Comparison of ENCODE assay signal across 31 mouse cellular contexts in genomic region chr4:105326989-105327388, GRCm38 (mm10).
DNase-seq lines count a peak whose midpoint lies in the region; ATAC-seq lines count a peak whose summit lies in the region.
"Had no signal": no experiment of that assay in that cellular context is flagged by ENCODE, and none has a peak within 500 bp of the region (broad histone marks: within the 10 kb centered on the region; RNA-seq: fewer than 3 reads in every experiment).

No protein-coding gene starts in this region.

- no peak for ATAC-seq in forebrain, embryonic 12.5 days (ENCODE audit: low FRiP score)
- no peak for ATAC-seq in hindbrain, embryonic 13.5 days (ENCODE audit: low FRiP score)
- ATAC-seq: forebrain, embryonic 15.5 days; inflammation-experienced regulatory T-cells, adult 6 months; lung, postnatal 0 days; midbrain, embryonic 13.5 days; Patski had no signal

- H3K9me3 ChIP-seq in forebrain, embryonic 10.5 days = no peaks in the 10 kb centered on the region
- no peaks in the 10 kb centered on the region for H3K9me3 ChIP-seq in forebrain, embryonic 12.5 days
- H3K9me3 ChIP-seq in hindbrain, embryonic 10.5 days = no peaks in the 10 kb centered on the region
- H3K9me3 ChIP-seq in hindbrain, embryonic 13.5 days = no peaks in the 10 kb centered on the region
- H3K9me3 ChIP-seq: forebrain, embryonic 15.5 days; heart, embryonic 10.5 days; heart, embryonic 15.5 days; hindbrain, embryonic 12.5 days; kidney, embryonic 15.5 days; limb, embryonic 10.5 days; limb, embryonic 15.5 days; liver, embryonic 13.5 days; megakaryocyte, embryonic 14.5 days; midbrain, embryonic 13.5 days had no signal

- H3K4me2 ChIP-seq in forebrain, embryonic 12.5 days = no peak overlapping the region
- no peak overlapping the region for H3K4me2 ChIP-seq in hindbrain, embryonic 13.5 days
- H3K4me2 ChIP-seq: forebrain, embryonic 15.5 days; heart, embryonic 15.5 days; hindbrain, embryonic 12.5 days; kidney, embryonic 15.5 days; limb, embryonic 15.5 days; liver, embryonic 13.5 days; midbrain, embryonic 13.5 days had no signal

- H3K4me3 ChIP-seq in forebrain, embryonic 10.5 days = no peak overlapping the region
- no peak overlapping the region for H3K4me3 ChIP-seq in forebrain, embryonic 12.5 days (replicated peaks)
- no peak overlapping the region for H3K4me3 ChIP-seq in hindbrain, embryonic 10.5 days
- H3K4me3 ChIP-seq in hindbrain, embryonic 13.5 days = no peak overlapping the region
- H3K4me3 ChIP-seq: forebrain, embryonic 15.5 days; heart, embryonic 10.5 days; heart, embryonic 15.5 days; hindbrain, embryonic 12.5 days; kidney, embryonic 15.5 days; limb, embryonic 10.5 days; limb, embryonic 15.5 days; liver, embryonic 13.5 days; megakaryocyte, embryonic 14.5 days; midbrain, embryonic 13.5 days had no signal

- DNase-seq in forebrain, embryonic 10.5 days (ENCODE audit: extremely low spot score, low spot score) = no peak
- no peak for DNase-seq in hindbrain, embryonic 10.5 days (ENCODE audit: low spot score)
- DNase-seq in Muller cell, postnatal 12 days (ENCODE audit: inconsistent ontology term) = peak; percentile 51
- peak; percentile 62 for DNase-seq in retina, embryonic 14.5 days (ENCODE audit: low spot score)
- DNase-seq in c-Kit-positive CD71-positive TER-119-positive erythroid progenitor cells, embryonic 14.5 days (ENCODE audit: low spot score) = no peak
- DNase-seq: adrenal gland, postnatal 10 days; cerebellum, adult 11-12 months; cerebellum, adult 9-11 months; kidney, adult 11 months; kidney, postnatal 25 days; liver, embryonic 13.5 days; lung, adult 18-20 months; lung, postnatal 4 days; right cerebral cortex, adult 18-20 months; thymus, postnatal 4 days had no signal

- no peaks in the 10 kb centered on the region for H3K36me3 ChIP-seq in forebrain, embryonic 10.5 days (replicated peaks)
- no peaks in the 10 kb centered on the region for H3K36me3 ChIP-seq in forebrain, embryonic 12.5 days (replicated peaks)
- no peaks in the 10 kb centered on the region for H3K36me3 ChIP-seq in hindbrain, embryonic 10.5 days
- H3K36me3 ChIP-seq in hindbrain, embryonic 13.5 days = no peaks in the 10 kb centered on the region
- H3K36me3 ChIP-seq: forebrain, embryonic 15.5 days; G1E; heart, embryonic 10.5 days; heart, embryonic 15.5 days; hindbrain, embryonic 12.5 days; kidney, embryonic 15.5 days; limb, embryonic 10.5 days; limb, embryonic 15.5 days; liver, embryonic 13.5 days; midbrain, embryonic 13.5 days had no signal

- WGBS in forebrain, embryonic 10.5 days = 44% methylated on average over 3 of the region's 3 CpGs
- WGBS in forebrain, embryonic 12.5 days = 36% methylated on average over 3 of the region's 3 CpGs
- 42% methylated on average over 3 of the region's 3 CpGs for WGBS in hindbrain, embryonic 10.5 days
- WGBS in hindbrain, embryonic 13.5 days = 33% methylated on average over 3 of the region's 3 CpGs

- no peak overlapping the region for H3K9ac ChIP-seq in forebrain, embryonic 12.5 days
- H3K9ac ChIP-seq in hindbrain, embryonic 13.5 days = no peak overlapping the region
- H3K9ac ChIP-seq: forebrain, embryonic 15.5 days; heart, embryonic 15.5 days; hindbrain, embryonic 12.5 days; kidney, embryonic 15.5 days; limb, embryonic 15.5 days; liver, embryonic 13.5 days; midbrain, embryonic 13.5 days had no signal

- H3K27ac ChIP-seq in forebrain, embryonic 10.5 days = peak overlapping the region; percentile 51; the same call in 1 of the 2 replicates
- H3K27ac ChIP-seq in forebrain, embryonic 12.5 days = no peak overlapping the region
- H3K27ac ChIP-seq in hindbrain, embryonic 10.5 days = peak overlapping the region; percentile 64; the same call in 1 of the 2 replicates
- H3K27ac ChIP-seq in hindbrain, embryonic 13.5 days = no peak overlapping the region
- H3K27ac ChIP-seq: forebrain, embryonic 15.5 days; heart, embryonic 10.5 days; heart, embryonic 15.5 days; hindbrain, embryonic 12.5 days; kidney, embryonic 15.5 days; limb, embryonic 10.5 days; limb, embryonic 15.5 days; liver, embryonic 13.5 days; midbrain, embryonic 13.5 days; stomach, postnatal 0 days had no signal

- no peaks in the 10 kb centered on the region for H3K27me3 ChIP-seq in forebrain, embryonic 10.5 days (ENCODE audit: poor library complexity, severe bottlenecking)
- no peaks in the 10 kb centered on the region for H3K27me3 ChIP-seq in forebrain, embryonic 12.5 days
- no peaks in the 10 kb centered on the region for H3K27me3 ChIP-seq in hindbrain, embryonic 10.5 days (ENCODE audit: insufficient read depth, poor library complexity, severe bottlenecking)
- no peaks in the 10 kb centered on the region for H3K27me3 ChIP-seq in hindbrain, embryonic 13.5 days
- H3K27me3 ChIP-seq: forebrain, embryonic 15.5 days; heart, embryonic 15.5 days; hindbrain, embryonic 12.5 days; kidney, embryonic 15.5 days; limb, embryonic 15.5 days; liver, embryonic 13.5 days; midbrain, embryonic 13.5 days; Patski had no signal

- H3K4me1 ChIP-seq in forebrain, embryonic 10.5 days = peaks cover 37% of the 10 kb centered on the region
- no peaks in the 10 kb centered on the region; the same call in 1 of the 2 replicates for H3K4me1 ChIP-seq in forebrain, embryonic 12.5 days
- peaks cover 15% of the 10 kb centered on the region for H3K4me1 ChIP-seq in hindbrain, embryonic 10.5 days (replicated peaks)
- peaks cover 6% of the 10 kb centered on the region; the same call in 1 of the 2 replicates for H3K4me1 ChIP-seq in hindbrain, embryonic 13.5 days (replicated peaks)
- H3K4me1 ChIP-seq: heart, embryonic 10.5 days; liver, embryonic 13.5 days; megakaryocyte, embryonic 14.5 days had no signal

Comparison
In these comparisons a context has a peak if more than half of its experiments do, and no peak if none do; other contexts are left out.
1. H3K27ac ChIP-seq: peak in forebrain, embryonic 10.5 days (single experiment) and hindbrain, embryonic 10.5 days (single experiment); none in forebrain, embryonic 12.5 days (single experiment) and hindbrain, embryonic 13.5 days (single experiment).
2. DNase-seq: peak in Muller cell, postnatal 12 days (single experiment) and retina, embryonic 14.5 days (single experiment); none in forebrain, embryonic 10.5 days (single experiment), hindbrain, embryonic 10.5 days (single experiment) and c-Kit-positive CD71-positive TER-119-positive erythroid progenitor cells, embryonic 14.5 days (single experiment).